Mouse (Mus musculus) heart, postnatal 0 days (tissue): ENCODE results near the gene Dock1.

Source experiments
- CTCF ChIP-seq: IDR thresholded peaks from 2 replicates; pipeline ENCODE4 v1.5.1; 2016; ENCODE audit warnings: antibody characterized with exemption, control low read depth, low read depth
- EP300 ChIP-seq: IDR thresholded peaks from 2 replicates; pipeline ENCODE4 v1.6.1; 2016; ENCODE audit warnings: antibody characterized with exemption, low read depth

DNA sequence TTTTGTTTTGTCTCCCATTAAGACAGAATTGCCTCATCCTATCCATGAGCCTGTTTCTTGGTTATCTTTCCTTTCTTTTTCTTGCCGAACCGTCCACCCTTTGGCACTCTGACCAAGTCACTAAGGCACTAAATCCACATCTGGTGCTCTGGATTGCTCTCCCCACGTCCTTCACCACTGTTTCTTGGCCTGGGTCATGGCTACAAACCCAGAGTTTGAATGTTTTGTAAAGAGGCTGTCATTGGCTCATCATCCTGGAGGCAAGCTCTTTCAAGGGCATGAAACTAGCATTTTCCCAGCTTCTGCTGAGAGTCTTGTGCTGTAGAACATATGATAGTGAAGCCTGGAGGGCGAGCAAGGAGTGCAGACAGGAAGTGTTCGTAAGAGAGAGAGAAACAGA is 416.1 kb downstream of the Dock1 start:
- no peak for TF ChIP-seq CTCF
- TF ChIP-seq EP300: no peak
